ENCODE assay signal across 12 mouse cellular contexts in genomic region chr10:115846930-115847329, GRCm38 (mm10). TPM values are rescaled to one million over a fixed set of nuclear protein-coding genes. Genes with fewer than 3 reads are reported as not detected.
DNase-seq lines count a peak whose midpoint lies in the region; ATAC-seq lines count a peak whose summit lies in the region.
"Had no signal": no experiment of that assay in that cellular context is flagged by ENCODE, and none has a peak within 500 bp of the region (broad histone marks: within the 10 kb centered on the region; RNA-seq: fewer than 3 reads in every experiment).

No protein-coding gene starts in this region.

- no peak overlapping the region for H3K4me3 ChIP-seq in forebrain, embryonic 13.5 days
- no peak overlapping the region for H3K4me3 ChIP-seq in forebrain, embryonic 12.5 days (replicated peaks)
- no peak overlapping the region for H3K4me3 ChIP-seq in lung, embryonic 16.5 days (ENCODE audit: low read length)
- H3K4me3 ChIP-seq in stomach, embryonic 14.5 days (ENCODE audit: low read depth, low read length), result no peak overlapping the region

- WGBS in forebrain, embryonic 13.5 days, result 57% methylated on average over 18 of the region's 18 CpGs
- WGBS in forebrain, embryonic 12.5 days, result 66% methylated on average over 18 of the region's 18 CpGs
- WGBS in lung, embryonic 16.5 days, result 50% methylated on average over 18 of the region's 18 CpGs
- 25% methylated on average over 18 of the region's 18 CpGs for WGBS in stomach, embryonic 14.5 days

- DNase-seq in lung, postnatal 25 days (ENCODE audit: low spot score), result no peak
- DNase-seq in hindlimb bud, embryonic 11.5 days (ENCODE audit: extremely low spot score, low read depth, low spot score), result peak; percentile 41
- DNase-seq in layer of hippocampus, postnatal 25 days (ENCODE audit: extremely low spot score in 1 of 2, low spot score in 1 of 2), result no peak
- DNase-seq in adrenal gland, postnatal 36 days, result no peak
- DNase-seq: cerebellum, adult 11 months; kidney, postnatal 25 days; spleen, adult 18-20 months had no signal

- ATAC-seq in forebrain, embryonic 13.5 days, result 0 out of 2 replicates have a peak, but pooled peaks have one; percentile 30
- ATAC-seq in forebrain, embryonic 12.5 days (ENCODE audit: low FRiP score), result no peak
- no peak for ATAC-seq in lung, embryonic 16.5 days (ENCODE audit: low read depth)
- no peak for ATAC-seq in stomach, embryonic 14.5 days (ENCODE audit: insufficient number of reproducible peaks, insufficient read depth, low FRiP score, low read depth)

- peak overlapping the region; percentile 12; the same call in 1 of the 2 replicates for H3K4me2 ChIP-seq in forebrain, embryonic 13.5 days
- no peak overlapping the region for H3K4me2 ChIP-seq in forebrain, embryonic 12.5 days
- H3K4me2 ChIP-seq in lung, embryonic 16.5 days (ENCODE audit: low read depth, low read length), result 0 out of 2 replicates have a peak overlapping the region, but pooled peaks have one; percentile 12
- H3K4me2 ChIP-seq in stomach, embryonic 14.5 days (replicated peaks; ENCODE audit: low read depth, low read length), result peak overlapping the region; percentile 37
- H3K4me2 ChIP-seq: liver, embryonic 11.5 days had no signal

- H3K27me3 ChIP-seq in forebrain, embryonic 13.5 days, result no peaks in the 10 kb centered on the region
- H3K27me3 ChIP-seq in forebrain, embryonic 12.5 days, result no peaks in the 10 kb centered on the region
- H3K27me3 ChIP-seq in lung, embryonic 16.5 days (ENCODE audit: control insufficient read depth, insufficient read depth, low read depth, low read length), result no peaks in the 10 kb centered on the region
- H3K27me3 ChIP-seq in stomach, embryonic 14.5 days (ENCODE audit: control insufficient read depth, insufficient read depth, low read length), result no peaks in the 10 kb centered on the region

- H3K9me3 ChIP-seq in forebrain, embryonic 13.5 days (replicated peaks), result no peaks in the 10 kb centered on the region
- no peaks in the 10 kb centered on the region for H3K9me3 ChIP-seq in forebrain, embryonic 12.5 days
- H3K9me3 ChIP-seq in lung, embryonic 16.5 days (ENCODE audit: control insufficient read depth, low read length), result no peaks in the 10 kb centered on the region
- H3K9me3 ChIP-seq in stomach, embryonic 14.5 days (ENCODE audit: control insufficient read depth, low read depth, low read length), result no peaks in the 10 kb centered on the region

- H3K27ac ChIP-seq in forebrain, embryonic 13.5 days, result no peak overlapping the region
- H3K27ac ChIP-seq in forebrain, embryonic 12.5 days, result no peak overlapping the region
- H3K27ac ChIP-seq in lung, embryonic 16.5 days (ENCODE audit: low read length), result no peak overlapping the region
- no peak overlapping the region for H3K27ac ChIP-seq in stomach, embryonic 14.5 days (ENCODE audit: low read length)

- H3K9ac ChIP-seq in forebrain, embryonic 13.5 days, result no peak overlapping the region
- H3K9ac ChIP-seq in forebrain, embryonic 12.5 days, result no peak overlapping the region
- H3K9ac ChIP-seq in lung, embryonic 16.5 days (ENCODE audit: low read length), result no peak overlapping the region
- no peak overlapping the region for H3K9ac ChIP-seq in stomach, embryonic 14.5 days (replicated peaks; ENCODE audit: low read depth, low read length)

- no peaks in the 10 kb centered on the region for H3K36me3 ChIP-seq in forebrain, embryonic 13.5 days (ENCODE audit: poor library complexity, severe bottlenecking)
- no peaks in the 10 kb centered on the region for H3K36me3 ChIP-seq in forebrain, embryonic 12.5 days (replicated peaks)
- H3K36me3 ChIP-seq in lung, embryonic 16.5 days (ENCODE audit: control insufficient read depth, insufficient read depth, low read length), result no peaks in the 10 kb centered on the region
- no peaks in the 10 kb centered on the region for H3K36me3 ChIP-seq in stomach, embryonic 14.5 days (ENCODE audit: control insufficient read depth, insufficient read depth, low read length)

- no peaks in the 10 kb centered on the region for H3K4me1 ChIP-seq in forebrain, embryonic 13.5 days
- H3K4me1 ChIP-seq in forebrain, embryonic 12.5 days, result no peaks in the 10 kb centered on the region
- no peaks in the 10 kb centered on the region for H3K4me1 ChIP-seq in lung, embryonic 16.5 days (replicated peaks; ENCODE audit: control insufficient read depth, insufficient read depth, low read length)
- H3K4me1 ChIP-seq in stomach, embryonic 14.5 days (ENCODE audit: control insufficient read depth, insufficient read depth, low read length), result 0 out of 2 replicates have a peak, but pooled peaks cover 3% of the 10 kb centered on the region

RNA-seq across cellular contexts. Expression of gene Tspan8, which starts 30.3 kb away (rescaled TPM):
- polyA plus RNA-seq in forebrain, embryonic 13.5 days (2015; fragmentation: Nextera tagmentation; extraction: Ambion mirVana), result not detected in 2 replicates
- 0.27 and 0.43 TPM in 2 replicates for polyA plus RNA-seq in forebrain, embryonic 12.5 days (2016; fragmentation: Nextera tagmentation; extraction: Ambion mirVana)
- 128 and 141 TPM in 2 replicates for polyA plus RNA-seq in lung, embryonic 16.5 days (2015; fragmentation: Nextera tagmentation; extraction: Ambion mirVana)
- 113 and 116 TPM in 2 replicates for polyA plus RNA-seq in stomach, embryonic 14.5 days (2014; fragmentation: Nextera tagmentation; extraction: Ambion mirVana)
- under 1 TPM; 0.30 to 0.47 TPM for total RNA-seq in layer of hippocampus, postnatal 25 days (2021)
- 1 to 10 TPM in 1 of 2 experiments, under 1 TPM in 1; 0.89 to 1.1 TPM for total RNA-seq in adrenal gland, postnatal 36 days (2021)

Comparison
In these comparisons a context has a peak if more than half of its experiments do, and no peak if none do; other contexts are left out.
1. RNA of gene Tspan8, which starts 30.3 kb away (polyA plus RNA-seq): 128 to 141 TPM in lung, embryonic 16.5 days and 113 to 116 TPM in stomach, embryonic 14.5 days; 0.27 to 0.43 TPM in forebrain, embryonic 12.5 days and not detected in forebrain, embryonic 13.5 days; every median in the first group is over 10 times any median in the second.